Mouse (Mus musculus) ES-Bruce4 (cell line): ENCODE results near the gene Prdm16.

Experiments used
- CTCF ChIP-seq: IDR thresholded peaks from one replicate; pipeline ENCODE4 v1.8.1; 2011; ENCODE audit warnings: low read depth, low read length
- EP300 ChIP-seq: IDR thresholded peaks from 2 replicates; pipeline ENCODE4 v1.6.1; 2011; ENCODE audit warnings: low read depth, low read length; ENCODE audit not compliant: insufficient read depth
- POLR2A ChIP-seq: IDR thresholded peaks from one replicate; pipeline ENCODE4 v1.8.1; 2011; ENCODE audit warnings: low read length; ENCODE audit not compliant: insufficient read depth

GRCm38 (mm10) chr4:154661256-154661655, 24.6 kb upstream of the Prdm16 start:
- TF ChIP-seq POLR2A (no peak), CTCF (no peak), EP300 (no peak)
